In the genomic region with DNA sequence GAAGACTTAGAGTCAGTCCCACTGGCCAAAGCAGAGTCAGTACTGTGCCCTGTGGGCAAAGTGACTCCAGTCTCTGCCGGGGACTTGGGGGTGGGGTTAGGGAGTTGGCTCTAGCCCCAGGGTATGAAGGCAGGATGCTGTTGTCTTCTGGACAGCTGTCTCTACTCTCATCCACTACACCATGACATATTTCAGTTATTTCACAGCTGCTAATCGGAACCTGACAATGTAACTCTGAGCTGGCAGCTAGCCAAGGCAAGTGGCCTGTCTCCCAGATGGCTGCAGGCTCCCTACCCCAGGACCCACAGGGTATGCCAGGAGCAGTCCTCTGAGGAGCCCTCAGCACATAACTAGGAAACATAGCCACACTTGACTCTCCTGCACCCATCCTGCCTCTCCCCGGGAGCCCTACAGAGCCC, we compare ENCODE assay signal across 7 mouse cellular contexts.
DNase-seq lines count a peak whose midpoint lies in the region; ATAC-seq lines count a peak whose summit lies in the region.

No protein-coding gene starts in this region.

- H3K4me2 ChIP-seq in hindbrain, embryonic 15.5 days, result no peak overlapping the region
- no peak overlapping the region for H3K4me2 ChIP-seq in hindbrain, embryonic 11.5 days (replicated peaks; ENCODE audit: low read depth, low read length)
- no peak overlapping the region for H3K4me2 ChIP-seq in hindbrain, embryonic 16.5 days (ENCODE audit: low read length)
- H3K4me2 ChIP-seq in neural tube, embryonic 15.5 days, result no peak overlapping the region

- 36% methylated on average over 3 of the region's 3 CpGs for WGBS in hindbrain, embryonic 15.5 days
- 75% methylated on average over 3 of the region's 3 CpGs for WGBS in hindbrain, embryonic 11.5 days
- 32% methylated on average over 3 of the region's 3 CpGs for WGBS in hindbrain, embryonic 16.5 days
- WGBS in neural tube, embryonic 15.5 days, result 46% methylated on average over 3 of the region's 3 CpGs

- H3K36me3 ChIP-seq in hindbrain, embryonic 15.5 days, result no peaks in the 10 kb centered on the region
- H3K36me3 ChIP-seq in hindbrain, embryonic 11.5 days (ENCODE audit: control insufficient read depth, insufficient read depth, low read length), result no peaks in the 10 kb centered on the region
- no peaks in the 10 kb centered on the region for H3K36me3 ChIP-seq in hindbrain, embryonic 16.5 days (ENCODE audit: control insufficient read depth, insufficient read depth, low read length)
- no peaks in the 10 kb centered on the region for H3K36me3 ChIP-seq in neural tube, embryonic 15.5 days

- no peak overlapping the region for H3K4me3 ChIP-seq in hindbrain, embryonic 15.5 days
- no peak overlapping the region for H3K4me3 ChIP-seq in hindbrain, embryonic 11.5 days (ENCODE audit: low read depth, low read length)
- no peak overlapping the region for H3K4me3 ChIP-seq in hindbrain, embryonic 16.5 days (ENCODE audit: low read length)
- H3K4me3 ChIP-seq in neural tube, embryonic 15.5 days (replicated peaks), result no peak overlapping the region

- no peaks in the 10 kb centered on the region for H3K27me3 ChIP-seq in hindbrain, embryonic 15.5 days
- H3K27me3 ChIP-seq in hindbrain, embryonic 11.5 days (ENCODE audit: control insufficient read depth, insufficient read depth, low read length), result no peaks in the 10 kb centered on the region
- H3K27me3 ChIP-seq in hindbrain, embryonic 16.5 days (replicated peaks; ENCODE audit: control insufficient read depth, insufficient read depth, low read length), result no peaks in the 10 kb centered on the region
- H3K27me3 ChIP-seq in neural tube, embryonic 15.5 days (replicated peaks), result peaks cover 8% of the 10 kb centered on the region; the same call in 1 of the 2 replicates

- no peaks in the 10 kb centered on the region for H3K9me3 ChIP-seq in hindbrain, embryonic 15.5 days
- H3K9me3 ChIP-seq in hindbrain, embryonic 11.5 days (ENCODE audit: control insufficient read depth, low read length), result no peaks in the 10 kb centered on the region
- no peaks in the 10 kb centered on the region for H3K9me3 ChIP-seq in hindbrain, embryonic 16.5 days (ENCODE audit: control insufficient read depth, low read length)
- no peaks in the 10 kb centered on the region for H3K9me3 ChIP-seq in neural tube, embryonic 15.5 days (replicated peaks)

- no peak for DNase-seq in hindbrain, embryonic 11.5 days (ENCODE audit: low spot score)
- DNase-seq in Muller cell, postnatal 12 days (ENCODE audit: inconsistent ontology term), result peak; percentile 71
- peak; percentile 38 for DNase-seq in cerebellum, adult 11-12 months
- no peak for DNase-seq in ovary, adult 18-20 months (ENCODE audit: low spot score)

- ATAC-seq in hindbrain, embryonic 15.5 days (ENCODE audit: low FRiP score, low read depth), result 0 out of 2 replicates have a peak, but pooled peaks have one; percentile 51
- no peak for ATAC-seq in hindbrain, embryonic 11.5 days (ENCODE audit: low FRiP score)
- peak; percentile 67; the same call in 1 of the 2 replicates for ATAC-seq in hindbrain, embryonic 16.5 days
- no peak for ATAC-seq in neural tube, embryonic 15.5 days (ENCODE audit: low FRiP score)

- H3K9ac ChIP-seq in hindbrain, embryonic 15.5 days, result no peak overlapping the region
- no peak overlapping the region for H3K9ac ChIP-seq in hindbrain, embryonic 11.5 days (ENCODE audit: low read depth, low read length)
- H3K9ac ChIP-seq in hindbrain, embryonic 16.5 days (ENCODE audit: low read depth, low read length), result no peak overlapping the region
- no peak overlapping the region for H3K9ac ChIP-seq in neural tube, embryonic 15.5 days (replicated peaks)

- H3K4me1 ChIP-seq in hindbrain, embryonic 15.5 days (replicated peaks), result 0 out of 2 replicates have a peak, but pooled peaks cover 6% of the 10 kb centered on the region
- H3K4me1 ChIP-seq in hindbrain, embryonic 11.5 days (replicated peaks; ENCODE audit: control insufficient read depth, insufficient read depth, low read length), result no peaks in the 10 kb centered on the region
- H3K4me1 ChIP-seq in hindbrain, embryonic 16.5 days (ENCODE audit: control insufficient read depth, insufficient read depth, low read depth, low read length), result no peaks in the 10 kb centered on the region; the same call in 1 of the 2 replicates
- H3K4me1 ChIP-seq in neural tube, embryonic 15.5 days, result no peaks in the 10 kb centered on the region

- H3K27ac ChIP-seq in hindbrain, embryonic 15.5 days (replicated peaks), result no peak overlapping the region
- H3K27ac ChIP-seq in hindbrain, embryonic 11.5 days (ENCODE audit: low read depth, low read length), result no peak overlapping the region
- no peak overlapping the region for H3K27ac ChIP-seq in hindbrain, embryonic 16.5 days (ENCODE audit: low read depth, low read length)
- H3K27ac ChIP-seq in neural tube, embryonic 15.5 days (replicated peaks), result no peak overlapping the region

Comparison
In these comparisons a context has a peak if more than half of its experiments do, and no peak if none do; other contexts are left out.
1. ATAC-seq: peak in hindbrain, embryonic 15.5 days (single experiment) and hindbrain, embryonic 16.5 days (single experiment); none in hindbrain, embryonic 11.5 days (single experiment) and neural tube, embryonic 15.5 days (single experiment).
2. DNase-seq: peak in Muller cell, postnatal 12 days (single experiment) and cerebellum, adult 11-12 months (single experiment); none in hindbrain, embryonic 11.5 days (single experiment) and ovary, adult 18-20 months (single experiment).